Mouse (Mus musculus): ENCODE measurements around the gene Intu.

DNA sequence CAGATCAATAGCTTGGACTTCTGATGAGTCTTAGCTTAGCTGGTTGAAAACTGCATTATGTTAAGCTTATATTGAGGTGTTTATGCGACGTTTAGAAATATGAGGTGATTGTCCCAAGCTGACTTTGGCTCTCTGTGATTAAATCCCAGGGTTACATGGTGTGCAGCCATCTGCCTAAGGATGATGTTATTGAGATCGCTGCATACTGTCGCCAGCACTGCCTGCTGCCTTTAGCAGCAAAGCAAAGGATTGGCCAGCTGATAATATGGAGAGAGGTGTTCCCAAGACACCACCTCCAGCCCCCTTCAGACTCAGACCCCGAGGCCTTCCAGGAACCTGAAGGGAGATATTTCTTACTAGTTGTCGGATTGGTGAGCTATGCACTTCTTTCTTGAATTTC lies 160.5 kb downstream of the Intu start:
- no peak for TF ChIP-seq POLR2A (IDR thresholded peaks at IDR 0.05; ENCODE audit: borderline replicate concordance, extremely low read depth, insufficient read depth, insufficient read length, poor library complexity, severe bottlenecking)
- TF ChIP-seq CTCF (IDR thresholded peaks at IDR 0.05; ENCODE audit: borderline replicate concordance, extremely low read depth, insufficient read depth, insufficient read length): no peak

Measured in brain, embryonic 14.5 days (tissue).